Mouse (Mus musculus) C2C12 (cell line): ENCODE data around the gene Rps6kb2.

Source experiments
- CTCF ChIP-seq: IDR thresholded peaks from one replicate; pipeline ENCODE4 v1.5.1; 2011; ENCODE audit not compliant: control insufficient read depth, insufficient read depth, insufficient read length
- MAX ChIP-seq: IDR thresholded peaks from one replicate; pipeline ENCODE4 v1.6.1; 2011; ENCODE audit warnings: mild to moderate bottlenecking, control low read depth
- MYOD1 ChIP-seq: IDR thresholded peaks from one replicate; pipeline ENCODE4 v1.6.1; 2011; ENCODE audit warnings: low read depth; ENCODE audit not compliant: control insufficient read depth, insufficient read length
- USF1 ChIP-seq: IDR thresholded peaks from one replicate; pipeline ENCODE4 v1.6.1; 2011; ENCODE audit warnings: low read depth, mild to moderate bottlenecking, control low read depth, moderate library complexity

DNA sequence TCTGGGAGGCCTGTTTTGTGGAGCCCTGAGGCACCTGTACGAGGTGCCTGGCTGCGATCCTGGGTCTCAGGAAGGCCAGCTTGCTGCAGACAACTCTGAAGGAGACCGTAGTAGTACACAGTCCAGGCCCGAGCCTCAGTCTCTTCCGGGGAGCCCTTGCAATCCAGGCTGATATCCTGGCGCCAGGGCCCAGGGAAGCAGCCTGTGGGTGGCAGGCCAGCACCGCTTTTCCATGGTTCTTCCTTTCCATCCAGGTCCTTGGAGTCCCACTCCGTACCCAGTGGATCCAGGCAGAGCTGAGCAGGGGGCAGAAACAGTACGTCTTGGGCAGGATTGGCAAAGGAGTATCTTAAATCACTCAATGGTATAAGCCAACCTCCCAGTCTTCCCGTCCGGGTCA, 9.8 kb upstream of the Rps6kb2 start:
- TF ChIP-seq CTCF (no peak), USF1 (no peak), MAX (no peak), MYOD1 (no peak)
